Mouse (Mus musculus): Measurements from ENCODE around the gene Nae1.

DNA sequence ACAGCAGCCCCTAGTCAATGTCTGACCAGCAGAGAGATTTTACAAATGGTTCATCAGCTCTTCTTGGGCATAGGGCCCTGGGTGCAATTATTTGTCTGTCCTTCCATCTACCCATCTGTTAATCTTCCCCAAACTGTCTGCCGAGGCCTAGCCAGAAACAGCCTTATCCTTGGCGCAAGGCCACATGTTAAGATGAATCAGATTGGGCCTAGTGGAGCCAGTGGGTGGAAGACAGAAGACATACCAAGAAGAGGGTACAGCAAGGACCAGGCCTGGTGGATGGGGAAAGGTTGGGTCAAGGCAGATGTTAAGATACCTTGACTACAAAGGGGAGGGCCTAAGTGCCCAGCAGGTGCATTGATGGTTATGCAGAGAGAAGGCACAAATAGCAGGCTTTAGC lies 5.1 kb upstream of the Nae1 start:
- no peak for TF ChIP-seq POLR2A (IDR thresholded peaks at IDR 0.05; ENCODE audit: insufficient read depth, low read depth, low read length)
- no peak for TF ChIP-seq EP300 (IDR thresholded peaks at IDR 0.05; ENCODE audit: insufficient read depth, low read depth, low read length)

Data from heart, adult 2 months (tissue).